Mouse (Mus musculus) layer of hippocampus, adult 9-11 months (tissue): ENCODE results near the gene Slc35c1.

Experiments used
- DNase-seq: peaks from one replicate; pipeline ENCODE4 v3.0.0; 2022

Gene Slc35c1

GRCm38 (mm10) chr2:92432299-92433295, 27.7 kb downstream of the Slc35c1 start:
- DNase-seq: no peak

GRCm38 (mm10) chr2:92431611-92432179, 28.6 kb downstream of the Slc35c1 start:
- DNase-seq: no peak

DNA sequence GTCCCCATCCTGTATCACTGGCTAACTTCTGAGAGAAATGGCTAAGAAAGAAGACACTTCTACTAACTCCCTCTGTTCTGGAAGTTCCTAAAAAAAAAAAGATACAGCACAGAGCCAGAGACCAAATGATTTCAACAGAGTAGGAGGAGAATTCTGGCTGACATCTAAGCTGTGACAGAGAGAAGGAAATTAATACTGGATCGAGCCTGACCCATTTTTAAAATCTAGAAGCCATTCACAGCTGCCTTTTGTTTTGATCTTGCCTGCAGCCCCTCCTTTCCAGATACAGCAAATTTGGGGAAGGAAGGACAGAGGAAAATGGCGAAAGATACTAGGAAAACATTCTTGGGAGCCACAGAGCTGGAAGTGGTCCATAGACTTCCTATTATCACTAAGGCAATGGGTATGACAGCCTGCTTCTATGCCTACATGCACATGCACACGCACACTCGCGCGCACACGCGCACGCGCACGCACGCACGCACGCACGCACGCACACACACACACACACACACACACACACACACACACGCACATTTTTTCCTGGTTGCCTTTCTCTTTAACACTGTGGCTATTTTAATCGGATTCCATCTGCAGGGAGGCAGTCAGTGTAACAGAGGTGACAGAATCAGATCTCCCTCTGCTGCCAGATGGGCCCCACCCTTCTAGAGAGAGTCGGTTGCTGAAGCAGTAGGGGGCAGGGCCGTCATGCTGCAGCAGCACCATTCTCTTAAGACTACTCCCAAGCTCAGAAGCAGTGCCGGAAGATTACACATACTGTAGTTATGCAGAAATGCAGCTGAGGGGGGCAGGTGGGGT, 29.4 kb downstream of the Slc35c1 start:
- DNase-seq: peak; percentile 75

DNA sequence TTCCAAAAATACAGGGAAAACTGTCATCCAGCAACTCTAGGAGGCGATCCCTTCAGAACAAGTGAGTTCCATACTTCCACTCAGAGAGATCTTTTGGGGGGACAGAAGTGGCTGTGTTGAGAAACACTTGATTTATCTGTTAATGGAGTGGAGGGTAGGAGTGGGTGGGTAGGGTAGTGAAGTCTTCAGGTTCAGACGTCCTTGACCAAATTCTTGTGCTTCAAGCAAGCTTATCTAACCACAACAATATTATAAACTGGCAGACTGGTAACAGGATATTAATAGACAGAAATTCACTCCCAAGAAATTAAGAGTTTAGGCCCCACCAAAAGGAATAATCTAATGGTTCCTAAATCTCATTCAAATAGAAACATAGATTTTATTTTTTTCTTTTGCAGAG, 30.2 kb downstream of the Slc35c1 start:
- no peak for DNase-seq

DNA sequence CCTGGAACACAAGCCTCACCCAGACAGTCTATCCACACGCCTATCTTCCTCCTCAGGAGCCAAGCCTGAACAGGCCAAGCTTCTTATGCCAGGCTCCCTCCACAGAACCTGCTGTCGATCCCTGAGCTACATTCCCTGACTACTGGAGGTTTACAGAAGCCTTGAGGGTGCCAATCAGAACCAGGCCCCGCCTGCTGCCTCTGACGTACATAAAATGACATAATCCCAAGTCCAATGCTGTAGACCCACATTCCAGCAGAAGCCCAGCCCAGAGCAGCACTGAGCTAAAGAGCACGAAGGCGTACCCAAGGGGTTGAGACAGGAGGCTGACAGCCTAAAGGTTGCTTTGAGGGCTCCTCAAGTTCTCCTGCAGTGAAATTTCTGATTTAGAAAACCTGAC, 32.5 kb downstream of the Slc35c1 start:
- DNase-seq: peak; percentile 89

DNA sequence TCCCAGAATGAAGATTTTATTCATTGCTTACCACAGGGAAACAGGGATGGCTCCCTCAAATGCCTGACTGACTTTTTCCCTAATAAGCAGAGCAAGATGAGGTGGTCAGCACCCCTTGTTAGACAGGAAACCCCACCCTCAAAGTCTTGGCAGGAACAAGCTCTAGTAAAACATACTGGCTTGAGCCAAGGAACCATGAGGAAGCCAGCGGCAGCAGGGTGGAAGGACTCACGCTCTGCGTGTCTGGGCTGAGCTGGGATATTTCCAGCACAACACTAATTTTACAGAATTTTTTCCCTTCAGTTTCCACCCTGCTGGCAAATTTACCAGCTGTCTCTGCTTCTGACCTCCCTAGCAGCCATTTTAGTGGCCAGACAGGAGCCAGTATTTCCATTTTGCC, 33.9 kb downstream of the Slc35c1 start:
- DNase-seq: no peak

DNA sequence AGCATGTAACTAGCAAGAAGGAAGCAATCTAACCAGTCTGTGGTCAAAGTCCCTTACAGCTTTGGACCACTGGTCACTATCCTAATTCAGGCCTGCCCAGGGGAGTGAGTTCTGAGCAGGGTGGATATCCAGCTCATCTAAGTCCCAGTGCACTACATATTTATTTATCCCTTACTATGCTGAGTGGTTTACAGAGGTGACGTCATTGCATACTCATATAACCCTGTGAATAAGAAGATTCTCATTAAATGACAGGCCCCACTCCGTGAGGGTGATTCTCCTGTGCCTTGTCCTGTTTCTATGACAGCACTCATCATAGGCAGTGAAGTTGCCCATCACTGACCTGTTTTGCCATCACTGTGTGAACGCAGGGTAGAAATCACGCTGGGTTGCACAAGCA, 35.0 kb downstream of the Slc35c1 start:
- DNase-seq: no peak

DNA sequence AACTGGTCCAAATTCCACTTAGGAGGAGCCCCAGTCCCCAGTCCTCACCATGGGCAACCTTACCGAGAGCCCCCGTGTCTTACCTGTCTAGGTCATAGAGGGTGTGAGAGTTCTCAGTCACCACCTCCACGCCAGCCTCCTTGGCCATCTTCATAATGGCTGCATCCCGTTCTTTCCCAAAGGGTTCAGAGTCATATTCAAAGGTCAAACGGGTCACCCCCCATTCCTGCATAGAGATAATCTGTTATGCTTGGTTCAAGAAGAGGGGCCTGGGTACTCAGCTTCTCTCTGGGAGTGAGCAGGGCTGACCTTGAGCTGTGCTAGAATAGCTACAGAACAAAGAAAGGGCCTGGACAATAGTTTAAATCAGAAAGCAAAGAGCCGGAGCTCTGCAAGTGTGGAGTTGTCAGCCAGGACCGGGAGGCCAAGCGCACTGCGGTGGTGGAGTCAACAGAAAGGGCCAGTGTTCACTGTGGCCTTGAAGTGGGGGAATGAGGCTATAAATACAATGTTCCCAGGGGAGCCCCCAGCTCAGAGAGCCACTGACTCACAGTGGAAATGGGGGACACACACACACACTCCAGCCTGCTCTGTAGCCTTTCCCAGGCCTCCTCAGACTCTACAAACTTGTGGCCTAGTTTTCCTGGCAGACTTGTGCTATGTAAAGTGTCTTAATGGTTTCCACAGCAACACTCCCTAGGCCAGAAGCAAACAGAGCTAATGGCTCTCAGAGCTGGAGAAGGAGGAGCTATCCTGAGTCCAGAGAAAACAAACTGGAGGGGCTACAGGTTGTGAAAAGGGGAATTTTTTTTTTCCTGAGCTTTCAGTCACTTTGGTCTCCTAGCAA, 35.7 kb downstream of the Slc35c1 start:
- peak; percentile 76 for DNase-seq

DNA sequence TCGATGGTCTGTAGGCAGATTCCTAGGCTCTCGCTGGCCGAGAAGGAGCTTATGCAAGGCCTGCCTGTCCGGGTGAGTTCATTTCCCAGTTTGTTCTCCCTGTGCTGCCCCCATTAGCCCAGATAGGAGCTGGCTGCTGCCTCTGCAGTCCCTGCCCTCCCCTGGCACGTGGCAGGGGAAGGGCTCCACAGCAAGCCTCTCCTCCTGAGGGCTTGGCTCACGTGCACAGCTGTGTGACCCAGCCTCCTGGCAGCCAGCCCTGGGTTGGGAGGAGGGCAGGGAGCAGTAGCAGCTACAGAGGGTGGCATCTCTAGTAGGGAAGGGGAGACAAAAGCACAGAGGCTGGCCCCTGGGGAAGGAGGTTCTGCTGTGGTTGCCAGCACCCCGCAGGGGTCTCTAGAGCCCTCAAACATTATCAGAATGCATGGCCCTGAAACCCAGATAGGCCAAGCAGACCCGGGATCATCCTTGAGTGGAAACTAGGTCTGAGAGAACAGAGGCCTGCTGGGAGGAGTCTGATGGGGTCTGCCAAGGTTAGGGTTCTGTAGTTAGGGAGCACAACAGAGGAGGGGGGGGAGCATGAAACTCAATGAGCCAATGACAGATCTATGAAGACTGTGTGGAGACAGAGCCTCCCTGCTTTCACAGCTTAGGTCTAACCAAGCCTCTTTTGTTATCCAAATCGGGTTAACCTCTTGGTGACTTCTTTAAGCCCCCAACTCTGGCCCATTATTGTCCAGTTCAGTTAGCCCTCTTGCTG, 36.5 kb downstream of the Slc35c1 start:
- DNase-seq: peak; percentile 92

DNA sequence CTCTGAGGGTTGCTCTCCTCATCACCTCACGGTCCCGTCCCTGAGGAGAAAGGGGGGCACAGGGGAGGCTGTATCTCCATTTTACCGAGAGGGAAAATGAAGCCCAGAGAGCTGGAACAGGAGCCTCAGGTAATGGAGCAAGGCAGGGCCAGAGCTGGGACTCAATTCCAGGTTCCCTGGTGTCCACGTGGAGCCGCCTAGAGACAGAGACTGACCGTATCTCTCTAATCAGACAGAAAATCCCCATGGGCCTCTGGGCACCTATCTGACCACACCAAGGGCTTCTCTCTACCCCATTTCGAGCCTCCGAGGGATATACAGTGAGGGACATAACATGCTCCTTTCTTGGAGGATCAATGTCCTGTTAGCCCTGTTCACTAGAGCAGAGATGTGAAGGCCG, 37.2 kb downstream of the Slc35c1 start:
- no peak for DNase-seq

DNA sequence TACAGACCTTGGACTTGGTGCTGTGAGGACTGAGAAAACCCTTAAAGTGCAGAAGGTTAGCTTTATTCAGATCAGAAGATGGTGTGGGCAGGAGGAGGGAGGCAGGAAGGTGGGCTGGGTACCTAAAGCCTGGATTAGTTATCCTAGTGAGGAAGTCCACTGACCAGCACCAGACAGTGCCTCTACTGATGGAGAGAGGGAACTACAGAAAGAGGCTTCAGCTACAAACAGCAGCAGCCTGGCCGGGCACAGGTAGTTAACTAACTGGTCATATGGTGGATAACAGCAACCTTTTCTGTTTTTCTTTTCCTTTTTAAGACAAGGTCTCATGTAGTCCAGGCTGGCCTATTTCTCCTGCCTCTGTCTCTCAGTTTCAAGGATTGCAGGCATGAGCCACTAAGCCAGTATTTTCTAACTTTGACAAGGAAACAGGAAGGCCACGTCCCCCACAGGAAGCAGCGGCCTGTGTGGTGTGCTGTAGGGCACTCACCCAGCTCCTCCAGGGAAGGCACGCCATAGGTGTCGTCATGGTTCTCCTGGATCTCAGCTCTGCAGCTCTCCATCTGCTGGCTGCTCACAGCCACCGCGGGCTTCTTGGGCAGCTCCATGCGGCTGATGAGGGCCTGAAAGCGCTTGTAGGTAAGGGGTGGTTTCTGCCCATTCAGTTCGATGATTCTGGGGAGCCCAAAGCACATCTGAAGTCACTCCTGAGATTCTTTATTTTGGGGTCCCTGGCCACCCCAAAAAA, 37.8 kb downstream of the Slc35c1 start:
- no peak for DNase-seq

GRCm38 (mm10) chr2:92421723-92422387, 38.5 kb downstream of the Slc35c1 start:
- DNase-seq: no peak

DNA sequence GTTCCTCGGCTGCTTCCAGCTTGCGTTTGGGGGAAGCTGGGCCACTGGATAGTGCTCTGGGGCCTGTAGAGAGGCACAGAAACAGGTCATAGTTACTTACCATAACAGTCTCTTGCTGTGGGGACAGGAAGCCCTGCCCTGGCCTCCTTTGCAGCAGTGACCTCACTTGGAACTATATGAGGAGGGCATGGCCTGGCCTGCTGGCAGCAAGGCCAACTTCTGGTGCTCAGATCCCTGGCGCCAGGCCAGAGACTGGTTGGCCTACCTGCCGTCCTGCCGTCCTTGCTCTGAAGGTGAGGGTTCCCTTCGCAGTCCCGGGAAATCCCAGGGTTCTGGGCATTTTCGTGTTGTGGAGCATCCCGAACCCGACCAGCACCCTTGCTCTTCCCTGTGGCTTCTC, 48.6 kb downstream of the Slc35c1 start:
- no peak for DNase-seq

DNA sequence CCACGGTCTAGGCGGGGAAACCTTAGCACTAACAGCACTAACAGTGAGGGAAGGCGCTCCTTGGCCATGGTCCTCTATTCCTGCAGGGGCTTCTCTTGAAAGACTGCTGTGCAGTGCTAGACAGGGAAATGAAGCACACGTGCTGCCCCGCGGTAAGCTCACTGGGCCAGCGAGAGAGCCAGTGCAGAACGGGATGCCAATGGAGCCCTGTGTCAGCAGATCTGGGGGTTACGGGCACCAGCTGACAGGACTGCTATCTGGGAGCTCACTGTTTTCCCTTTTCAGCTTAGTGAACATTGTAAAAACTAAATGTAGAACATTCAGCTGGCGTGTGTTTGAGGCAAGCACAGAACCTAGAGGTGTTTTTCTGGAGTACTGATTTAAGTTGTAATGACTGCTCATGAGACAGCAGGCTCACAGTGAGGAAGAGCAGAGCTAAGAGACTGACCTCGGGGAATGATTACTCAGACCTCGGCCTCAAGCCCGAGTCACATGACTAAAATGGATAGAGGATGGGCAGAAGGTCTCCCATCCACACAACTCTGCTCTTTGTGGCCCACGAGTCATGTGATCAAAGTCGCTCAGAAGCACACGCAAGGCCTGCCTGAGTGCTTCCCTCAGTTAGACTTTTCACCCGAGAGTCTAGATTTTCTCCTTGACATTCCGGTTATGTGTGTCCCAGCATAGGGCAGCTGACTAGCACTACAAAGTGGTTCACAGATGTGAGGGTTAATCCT, 51.9 kb downstream of the Slc35c1 start:
- DNase-seq: no peak

- DNase-seq: no peak
These were observed 54.7 kb downstream of the Slc35c1 start for GRCm38 (mm10) chr2:92405687-92406086.

DNA sequence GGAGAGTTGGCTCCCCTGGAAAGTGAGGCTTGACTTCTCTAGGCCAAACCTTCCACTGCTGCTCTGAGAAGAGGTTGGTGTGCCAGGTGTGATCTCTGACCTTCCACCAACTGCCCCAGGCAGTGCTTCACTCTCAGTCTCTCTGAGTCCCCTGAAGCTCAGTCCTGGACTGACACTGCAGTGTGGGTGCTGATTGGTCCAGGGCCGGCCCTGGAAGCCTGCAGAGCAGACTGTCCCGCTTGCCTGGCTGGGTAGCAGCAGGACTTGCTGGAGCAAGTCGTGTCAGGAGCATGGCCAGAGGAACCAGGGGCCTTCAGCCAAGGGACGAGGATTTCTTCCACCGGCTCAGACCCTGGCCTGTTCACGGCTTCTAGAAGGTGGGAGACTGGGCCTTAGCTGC, 55.6 kb downstream of the Slc35c1 start:
- no peak for DNase-seq

- DNase-seq: no peak
These were observed 56.5 kb downstream of the Slc35c1 start for GRCm38 (mm10) chr2:92403776-92404319.
